Mouse (Mus musculus): Measurements from ENCODE around the gene Smap2.
"Not testable (repeated sequence)": the region's sequence is repeated elsewhere in the genome, so short reads cannot be mapped to it uniquely, and the experiment has no call there.

Gene Smap2

GRCm38 (mm10) chr4:121016928-121017657, at the start of gene Smap2:
TSS of gene Smap2 (minus strand) at chr4:121017247.
- DNase-seq (ENCODE audit: low spot score): peak; percentile 99

GRCm38 (mm10) chr4:121065336-121065735, 48.3 kb upstream of the Smap2 start:
- no peak for DNase-seq (ENCODE audit: low spot score)

GRCm38 (mm10) chr4:121059218-121059617, 42.2 kb upstream of the Smap2 start:
- not testable (repeated sequence) for DNase-seq (ENCODE audit: low spot score)

GRCm38 (mm10) chr4:121057032-121057431, 40.0 kb upstream of the Smap2 start:
- no peak for DNase-seq (ENCODE audit: low spot score)

- no peak for DNase-seq (ENCODE audit: low spot score)
Observed at GRCm38 (mm10) chr4:121056342-121056741, 39.3 kb upstream of the Smap2 start.

- no peak for DNase-seq (ENCODE audit: low spot score)
Observed at GRCm38 (mm10) chr4:121052454-121053323, 35.6 kb upstream of the Smap2 start.

- no peak for DNase-seq (ENCODE audit: low spot score)
Observed at GRCm38 (mm10) chr4:121051863-121052262, 34.8 kb upstream of the Smap2 start.

- no peak for DNase-seq (ENCODE audit: low spot score)
Observed at GRCm38 (mm10) chr4:121042946-121043345, 25.9 kb upstream of the Smap2 start.

GRCm38 (mm10) chr4:121042472-121042871, 25.4 kb upstream of the Smap2 start:
- DNase-seq (ENCODE audit: low spot score): no peak

GRCm38 (mm10) chr4:121040897-121041671, 24.0 kb upstream of the Smap2 start:
- DNase-seq (ENCODE audit: low spot score): peak; percentile 76

- no peak for DNase-seq (ENCODE audit: low spot score)
Observed at GRCm38 (mm10) chr4:121040323-121040722, 23.3 kb upstream of the Smap2 start.

GRCm38 (mm10) chr4:121039331-121040115, 22.5 kb upstream of the Smap2 start, which contains the start of gene Col9a2:
TSS of gene Col9a2 (plus strand) at chr4:121039385.
- peak; percentile 30 for DNase-seq (ENCODE audit: low spot score)

GRCm38 (mm10) chr4:121033006-121033405, 16.0 kb upstream of the Smap2 start:
- DNase-seq (ENCODE audit: low spot score): no peak

GRCm38 (mm10) chr4:121031440-121031839, 14.4 kb upstream of the Smap2 start:
- DNase-seq (ENCODE audit: low spot score): no peak

GRCm38 (mm10) chr4:121029632-121030031, 12.6 kb upstream of the Smap2 start:
- no peak for DNase-seq (ENCODE audit: low spot score)

- DNase-seq (ENCODE audit: low spot score): peak; percentile 60
Observed at GRCm38 (mm10) chr4:121028659-121029392, 11.8 kb upstream of the Smap2 start.

- no peak for DNase-seq (ENCODE audit: low spot score)
Observed at GRCm38 (mm10) chr4:121028146-121028545, 11.1 kb upstream of the Smap2 start.

- no peak for DNase-seq (ENCODE audit: low spot score)
Observed at GRCm38 (mm10) chr4:121025681-121026080, 8.6 kb upstream of the Smap2 start.

GRCm38 (mm10) chr4:121023941-121024340, 6.9 kb upstream of the Smap2 start:
- DNase-seq (ENCODE audit: low spot score): peak; percentile 21

- DNase-seq (ENCODE audit: low spot score): no peak
Observed at GRCm38 (mm10) chr4:121023464-121023863, 6.4 kb upstream of the Smap2 start.

- no peak for DNase-seq (ENCODE audit: low spot score)
Observed at GRCm38 (mm10) chr4:121021911-121022310, 4.9 kb upstream of the Smap2 start.
